Mouse (Mus musculus): ENCODE results near the gene Kcnn4. TPM values are rescaled to one million over a fixed set of nuclear protein-coding genes. Genes with fewer than 3 reads are reported as not detected.

The Kcnn4 gene
- polyA plus RNA-seq (2014; fragmentation: Illumina TruSeq; extraction: RNeasy Lipid Tissue Mini Kit (QIAGEN cat#74804); ENCODE audit: low read depth, low replicate concordance), result not detected

DNA sequence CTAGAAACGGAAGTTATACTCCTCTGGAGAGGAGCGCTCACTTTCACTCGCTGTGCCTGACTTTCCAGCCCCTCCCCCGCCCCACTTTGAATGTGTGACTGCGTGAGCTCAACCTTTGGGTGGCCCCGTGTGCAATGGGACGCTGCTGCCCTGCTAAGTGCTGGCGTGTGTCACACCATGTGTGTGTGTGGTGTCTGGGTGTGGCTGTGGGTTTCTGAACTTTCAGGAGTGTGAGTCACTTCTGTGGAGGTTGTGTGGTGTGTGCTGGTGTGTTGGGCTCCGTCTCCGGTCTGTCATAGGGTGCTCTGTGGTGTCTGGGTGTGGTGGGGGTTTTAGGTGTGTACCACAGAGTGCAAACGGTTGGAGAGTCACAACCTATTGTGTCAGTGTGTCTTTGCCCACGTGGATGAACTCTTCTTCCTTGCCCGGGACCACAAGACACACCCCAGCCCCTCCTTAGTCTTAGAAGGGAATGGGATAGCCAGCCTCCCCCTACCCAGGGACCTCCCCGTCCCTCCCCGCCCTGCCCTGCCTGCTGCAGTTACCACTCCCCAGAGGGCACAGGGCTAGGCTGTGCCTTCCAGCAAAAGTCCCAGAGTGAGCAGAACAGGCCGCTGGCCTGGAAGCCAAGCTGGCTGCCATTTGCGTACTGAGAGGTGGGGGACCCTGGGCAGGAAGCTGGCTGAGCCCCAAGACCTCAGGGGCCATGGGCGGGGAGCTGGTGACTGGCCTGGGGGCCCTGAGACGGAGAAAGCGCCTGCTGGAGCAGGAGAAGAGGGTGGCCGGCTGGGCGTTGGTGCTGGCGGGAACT lies at the start of gene Kcnn4:
Gene Kcnn4 (plus strand): TSS at position 533 of the 811 bp plus-strand sequence.

DNA sequence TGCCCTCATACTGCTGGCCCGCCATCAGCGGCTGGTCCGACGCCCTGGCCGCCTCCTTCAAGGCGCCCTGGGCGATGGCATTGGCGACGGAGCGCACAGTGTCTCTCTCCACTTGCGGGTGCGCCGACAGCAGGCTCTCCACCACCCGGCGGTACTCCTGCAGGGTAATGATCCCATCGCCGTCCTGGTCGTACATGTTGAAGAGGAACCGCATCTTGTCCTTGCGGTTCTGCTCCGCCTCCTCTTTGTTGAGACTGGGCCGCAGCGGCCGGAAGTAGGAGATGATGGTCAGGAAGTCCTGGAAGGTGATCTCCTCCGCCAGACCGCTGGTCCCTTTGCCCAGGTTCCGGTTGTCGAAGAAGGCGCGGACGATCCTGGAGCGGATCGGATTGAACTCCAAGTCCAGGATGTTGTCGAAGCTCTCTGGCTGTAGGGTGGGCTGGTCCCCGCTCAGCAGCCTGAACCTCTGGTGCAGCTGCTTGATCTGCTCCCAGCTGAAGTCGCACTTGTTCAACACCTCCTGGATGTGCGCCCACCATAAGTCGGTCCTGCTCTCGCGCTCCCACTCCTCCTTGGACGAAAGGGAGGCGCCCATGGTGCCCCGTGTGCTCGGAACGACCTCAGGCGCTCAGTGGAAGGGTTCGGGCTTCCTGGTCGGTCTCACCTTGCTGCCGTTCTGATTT lies 36.6 kb upstream of the Kcnn4 start, which contains the start of gene Tescl:
Gene Tescl (minus strand): TSS at position 633 of the 683 bp plus-strand sequence.

DNA sequence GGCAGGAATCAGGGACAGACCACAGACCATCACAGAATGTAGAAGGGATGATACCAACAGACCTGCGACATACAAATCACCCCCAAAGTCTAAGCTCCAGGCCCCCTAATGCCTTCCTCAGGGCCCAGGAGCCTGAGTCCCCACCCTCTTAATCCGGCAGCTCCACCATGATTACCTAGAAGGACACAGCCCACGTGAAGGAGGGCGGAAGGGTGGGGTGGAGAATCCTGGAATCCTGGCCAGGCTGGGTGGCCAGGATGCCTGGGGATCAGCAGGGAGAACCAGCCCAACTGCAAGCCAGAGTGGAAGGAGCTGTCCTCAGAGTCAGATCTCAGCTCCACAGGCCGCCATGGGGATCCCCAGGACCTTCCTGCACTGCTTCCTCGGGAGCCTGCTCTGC lies 21.2 kb upstream of the Kcnn4 start, which contains the start of gene Lypd5:
Gene Lypd5 (plus strand): TSS at position 301 of the 400 bp plus-strand sequence.

DNA sequence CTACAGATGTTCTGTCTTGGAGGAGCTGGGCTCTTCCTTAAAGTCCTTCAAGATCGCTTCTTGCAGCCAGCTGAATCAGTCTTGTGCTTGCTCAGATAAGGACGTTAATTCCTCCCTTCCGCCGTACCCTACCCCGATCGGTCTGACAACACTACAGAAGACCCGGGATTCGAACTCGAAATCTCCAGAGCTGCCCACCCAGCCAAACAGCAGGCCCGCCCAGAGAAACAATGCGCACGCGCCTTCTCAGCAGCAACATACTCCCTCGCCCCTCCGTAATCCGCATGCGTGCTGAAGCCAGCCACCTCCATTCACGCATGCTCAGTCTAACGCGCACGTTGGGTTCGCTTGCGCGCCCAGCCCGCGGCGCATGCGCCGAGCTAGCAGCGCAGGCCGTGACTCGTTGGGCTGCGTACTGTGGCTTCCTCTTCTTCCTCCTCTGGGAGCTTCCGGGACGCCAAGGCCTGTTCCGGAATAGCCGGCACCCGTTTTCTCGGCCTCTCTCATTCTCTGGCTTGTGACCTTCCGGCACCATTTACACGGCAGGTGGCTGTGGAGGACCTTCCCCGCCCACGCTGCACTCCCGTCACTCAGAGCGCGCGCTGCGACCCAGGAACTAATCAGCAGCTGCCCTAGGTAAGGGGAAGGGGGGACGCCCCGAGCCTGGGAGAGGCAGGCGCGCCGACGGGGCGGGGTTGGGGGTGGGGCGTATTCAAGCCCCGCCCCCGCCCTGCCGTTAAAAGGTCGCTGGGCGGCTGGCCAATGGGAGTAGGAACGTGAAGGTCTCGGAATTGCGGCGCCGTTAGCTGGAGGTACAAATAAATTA lies 29.4 kb downstream of the Kcnn4 start, which contains the start of gene Smg9:
Gene Smg9 (plus strand): TSS at position 364 of the 826 bp plus-strand sequence.

Other genes starting within 250 kb of the Kcnn4 start
- gene Zfp235, start 236.1 kb upstream of the Kcnn4 start, polyA plus RNA-seq (2014; fragmentation: Illumina TruSeq; extraction: RNeasy Lipid Tissue Mini Kit (QIAGEN cat#74804); ENCODE audit: low read depth, low replicate concordance), result 5.2 TPM
- 0.41 TPM for gene Zfp114, start 195.2 kb upstream of the Kcnn4 start, polyA plus RNA-seq (2014; fragmentation: Illumina TruSeq; extraction: RNeasy Lipid Tissue Mini Kit (QIAGEN cat#74804); ENCODE audit: low read depth, low replicate concordance)
- 7.2 TPM for gene Zfp111, start 158.8 kb upstream of the Kcnn4 start, polyA plus RNA-seq (2014; fragmentation: Illumina TruSeq; extraction: RNeasy Lipid Tissue Mini Kit (QIAGEN cat#74804); ENCODE audit: low read depth, low replicate concordance)
- gene Zfp109, start 132.7 kb upstream of the Kcnn4 start, polyA plus RNA-seq (2014; fragmentation: Illumina TruSeq; extraction: RNeasy Lipid Tissue Mini Kit (QIAGEN cat#74804); ENCODE audit: low read depth, low replicate concordance), result 3.3 TPM
- 2.3 TPM for gene Zfp108, start 115.5 kb upstream of the Kcnn4 start, polyA plus RNA-seq (2014; fragmentation: Illumina TruSeq; extraction: RNeasy Lipid Tissue Mini Kit (QIAGEN cat#74804); ENCODE audit: low read depth, low replicate concordance)
- gene Zfp93, start 99.8 kb upstream of the Kcnn4 start, polyA plus RNA-seq (2014; fragmentation: Illumina TruSeq; extraction: RNeasy Lipid Tissue Mini Kit (QIAGEN cat#74804); ENCODE audit: low read depth, low replicate concordance), result 2.1 TPM
- gene Zfp61, start 69.0 kb upstream of the Kcnn4 start, polyA plus RNA-seq (2014; fragmentation: Illumina TruSeq; extraction: RNeasy Lipid Tissue Mini Kit (QIAGEN cat#74804); ENCODE audit: low read depth, low replicate concordance), result 4.2 TPM
- 1.5 TPM for gene Zfp94, start 53.6 kb upstream of the Kcnn4 start, polyA plus RNA-seq (2014; fragmentation: Illumina TruSeq; extraction: RNeasy Lipid Tissue Mini Kit (QIAGEN cat#74804); ENCODE audit: low read depth, low replicate concordance)
- not detected for gene Tescl, start 36.3 kb upstream of the Kcnn4 start, polyA plus RNA-seq (2014; fragmentation: Illumina TruSeq; extraction: RNeasy Lipid Tissue Mini Kit (QIAGEN cat#74804); ENCODE audit: low read depth, low replicate concordance)
- gene Lypd5, start 21.1 kb upstream of the Kcnn4 start, polyA plus RNA-seq (2014; fragmentation: Illumina TruSeq; extraction: RNeasy Lipid Tissue Mini Kit (QIAGEN cat#74804); ENCODE audit: low read depth, low replicate concordance), result not detected
- gene Smg9, start 29.4 kb downstream of the Kcnn4 start, polyA plus RNA-seq (2014; fragmentation: Illumina TruSeq; extraction: RNeasy Lipid Tissue Mini Kit (QIAGEN cat#74804); ENCODE audit: low read depth, low replicate concordance), result not detected
- gene Irgc1, start 82.0 kb downstream of the Kcnn4 start, polyA plus RNA-seq (2014; fragmentation: Illumina TruSeq; extraction: RNeasy Lipid Tissue Mini Kit (QIAGEN cat#74804); ENCODE audit: low read depth, low replicate concordance), result not detected
- gene Plaur, start 92.2 kb downstream of the Kcnn4 start, polyA plus RNA-seq (2014; fragmentation: Illumina TruSeq; extraction: RNeasy Lipid Tissue Mini Kit (QIAGEN cat#74804); ENCODE audit: low read depth, low replicate concordance), result 1.9 TPM
- gene Cadm4, start 111.8 kb downstream of the Kcnn4 start, polyA plus RNA-seq (2014; fragmentation: Illumina TruSeq; extraction: RNeasy Lipid Tissue Mini Kit (QIAGEN cat#74804); ENCODE audit: low read depth, low replicate concordance), result 0.29 TPM
- gene Zfp428, start 136.7 kb downstream of the Kcnn4 start, polyA plus RNA-seq (2014; fragmentation: Illumina TruSeq; extraction: RNeasy Lipid Tissue Mini Kit (QIAGEN cat#74804); ENCODE audit: low read depth, low replicate concordance), result not detected
- not detected for gene AC161166.1, start 142.2 kb downstream of the Kcnn4 start, polyA plus RNA-seq (2014; fragmentation: Illumina TruSeq; extraction: RNeasy Lipid Tissue Mini Kit (QIAGEN cat#74804); ENCODE audit: low read depth, low replicate concordance)
- 13.0 TPM for gene Irgq, start 160.4 kb downstream of the Kcnn4 start, polyA plus RNA-seq (2014; fragmentation: Illumina TruSeq; extraction: RNeasy Lipid Tissue Mini Kit (QIAGEN cat#74804); ENCODE audit: low read depth, low replicate concordance)
- not detected for gene Pinlyp, start 175.9 kb downstream of the Kcnn4 start, polyA plus RNA-seq (2014; fragmentation: Illumina TruSeq; extraction: RNeasy Lipid Tissue Mini Kit (QIAGEN cat#74804); ENCODE audit: low read depth, low replicate concordance)
- gene Xrcc1, start 176.0 kb downstream of the Kcnn4 start, polyA plus RNA-seq (2014; fragmentation: Illumina TruSeq; extraction: RNeasy Lipid Tissue Mini Kit (QIAGEN cat#74804); ENCODE audit: low read depth, low replicate concordance), result 0.87 TPM
- 0.82 TPM for gene Ethe1, start 217.3 kb downstream of the Kcnn4 start, polyA plus RNA-seq (2014; fragmentation: Illumina TruSeq; extraction: RNeasy Lipid Tissue Mini Kit (QIAGEN cat#74804); ENCODE audit: low read depth, low replicate concordance)
- gene Zfp575, start 217.4 kb downstream of the Kcnn4 start, polyA plus RNA-seq (2014; fragmentation: Illumina TruSeq; extraction: RNeasy Lipid Tissue Mini Kit (QIAGEN cat#74804); ENCODE audit: low read depth, low replicate concordance), result not detected
- gene Phldb3, start 240.5 kb downstream of the Kcnn4 start, polyA plus RNA-seq (2014; fragmentation: Illumina TruSeq; extraction: RNeasy Lipid Tissue Mini Kit (QIAGEN cat#74804); ENCODE audit: low read depth, low replicate concordance), result not detected

Measured in adrenal gland, adult 10 weeks (tissue).